Comparison of ENCODE assay signal across 24 mouse cellular contexts in the genomic region with DNA sequence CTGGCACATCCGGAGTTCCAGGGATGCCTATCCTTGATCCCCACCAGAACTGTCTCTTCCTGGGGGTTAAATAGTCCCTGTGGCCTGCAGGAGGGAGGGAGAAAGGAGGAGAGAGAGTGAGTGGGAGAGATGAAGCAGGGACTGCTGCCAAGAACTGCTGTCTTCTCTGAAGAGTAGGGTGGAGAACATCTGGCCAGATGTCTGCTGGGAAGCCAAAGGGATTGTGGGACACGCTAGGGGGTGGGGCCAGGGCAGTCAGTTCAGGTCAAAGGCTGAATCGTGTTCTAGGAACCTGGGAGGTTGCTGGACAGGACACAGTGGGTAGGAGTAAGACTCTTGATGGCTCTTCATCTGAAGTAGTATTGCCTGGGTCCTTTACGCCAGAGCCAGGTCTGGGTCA. TPM values are rescaled to one million over a fixed set of nuclear protein-coding genes. Genes with fewer than 3 reads are reported as not detected.
DNase-seq lines count a peak whose midpoint lies in the region; ATAC-seq and TF ChIP-seq lines count a peak whose summit lies in the region.
"Had no signal": no experiment of that assay in that cellular context is flagged by ENCODE, and none has a peak within 500 bp of the region (broad histone marks: within the 10 kb centered on the region; RNA-seq: fewer than 3 reads in every experiment).

No protein-coding gene starts in this region.

- no peak for TF ChIP-seq POLR2A in cerebellum, adult 2 months (IDR thresholded peaks at IDR 0.05; ENCODE audit: borderline replicate concordance, insufficient read depth, low read length)

- no peaks in the 10 kb centered on the region for H3K9me3 ChIP-seq in lung, embryonic 14.5 days (ENCODE audit: low read depth, low read length)
- H3K9me3 ChIP-seq: embryonic facial prominence, embryonic 13.5 days; forebrain, embryonic 10.5 days; forebrain, embryonic 15.5 days; heart, embryonic 10.5 days; heart, embryonic 15.5 days; liver, embryonic 13.5 days; lung, embryonic 15.5 days had no signal

- ATAC-seq in lung, embryonic 14.5 days (ENCODE audit: insufficient read depth), result no peak
- ATAC-seq: forebrain, embryonic 15.5 days had no signal

- H3K4me2 ChIP-seq in lung, embryonic 14.5 days, result no peak overlapping the region
- H3K4me2 ChIP-seq: embryonic facial prominence, embryonic 13.5 days; forebrain, embryonic 15.5 days; heart, embryonic 15.5 days; liver, embryonic 13.5 days; lung, embryonic 15.5 days had no signal

- WGBS in cerebellum, adult 2 months, result 59% methylated on average over 4 of the region's 4 CpGs
- WGBS in lung, embryonic 14.5 days, result 56% methylated on average over 4 of the region's 4 CpGs

- TF ChIP-seq CTCF in cerebellum, adult 2 months (IDR thresholded peaks at IDR 0.05; ENCODE audit: borderline replicate concordance, insufficient read depth, low read depth, low read length), result no peak
- TF ChIP-seq CTCF in lung, embryonic 14.5 days (IDR thresholded peaks at IDR 0.05; ENCODE audit: low read depth), result no peak

- H3K9ac ChIP-seq in lung, embryonic 14.5 days, result no peak overlapping the region
- H3K9ac ChIP-seq: embryonic facial prominence, embryonic 13.5 days; forebrain, embryonic 15.5 days; heart, embryonic 15.5 days; liver, embryonic 13.5 days; lung, embryonic 15.5 days had no signal

- no peak overlapping the region for H3K4me3 ChIP-seq in cerebellum, adult 2 months (replicated peaks; ENCODE audit: insufficient read depth, low read depth, low read length)
- H3K4me3 ChIP-seq in lung, embryonic 14.5 days (ENCODE audit: low read depth, low read length), result no peak overlapping the region
- H3K4me3 ChIP-seq: embryonic facial prominence, embryonic 13.5 days; forebrain, embryonic 10.5 days; forebrain, embryonic 15.5 days; heart, embryonic 10.5 days; heart, embryonic 15.5 days; liver, embryonic 13.5 days; lung, embryonic 15.5 days had no signal

- H3K36me3 ChIP-seq in lung, embryonic 14.5 days (ENCODE audit: insufficient read depth), result no peaks in the 10 kb centered on the region
- H3K36me3 ChIP-seq: embryonic facial prominence, embryonic 13.5 days; forebrain, embryonic 10.5 days; forebrain, embryonic 15.5 days; heart, embryonic 10.5 days; heart, embryonic 15.5 days; liver, embryonic 13.5 days; lung, embryonic 15.5 days had no signal

- H3K4me1 ChIP-seq in cerebellum, adult 2 months (ENCODE audit: control insufficient read depth, insufficient read depth, low read length), result peaks cover 47% of the 10 kb centered on the region
- no peaks in the 10 kb centered on the region for H3K4me1 ChIP-seq in lung, embryonic 14.5 days (ENCODE audit: insufficient read depth)
- H3K4me1 ChIP-seq: embryonic facial prominence, embryonic 13.5 days; forebrain, embryonic 15.5 days; liver, embryonic 13.5 days; lung, embryonic 15.5 days had no signal

- H3K27ac ChIP-seq in cerebellum, adult 2 months (ENCODE audit: insufficient read depth, low read length), result peak overlapping the region; percentile 26; the same call in 1 of the 2 replicates
- no peak overlapping the region for H3K27ac ChIP-seq in lung, embryonic 14.5 days (ENCODE audit: low read depth)
- H3K27ac ChIP-seq: embryonic facial prominence, embryonic 13.5 days; forebrain, embryonic 15.5 days; heart, embryonic 15.5 days; kidney, postnatal 0 days; liver, embryonic 13.5 days; lung, embryonic 15.5 days had no signal

- DNase-seq in cerebellum, adult 2 months, result no peak
- DNase-seq in cerebellum, postnatal 4 days (ENCODE audit: low spot score in 2 of 2), result no peak
- peak; percentile 12 for DNase-seq in kidney, adult 18-20 months
- DNase-seq in kidney, postnatal 10 days, result no peak
- DNase-seq in lung, embryonic 14.5 days, result peak; percentile 11
- DNase-seq in lung, postnatal 36 days, result no peak
- peak; percentile 11 to 49 for DNase-seq in kidney, postnatal 25 days
- DNase-seq in layer of hippocampus, adult 11-12 months (ENCODE audit: low spot score), result no peak
- DNase-seq: gastrocnemius, postnatal 25 days; heart, adult 11 months; layer of hippocampus, postnatal 36 days; liver, embryonic 13.5 days; midbrain, embryonic 14.5 days; right cerebral cortex, postnatal 25 days; thymus, postnatal 14 days had no signal

- H3K27me3 ChIP-seq in cerebellum, adult 2 months (ENCODE audit: control insufficient read depth, insufficient read depth, low read length), result no peaks in the 10 kb centered on the region
- no peaks in the 10 kb centered on the region for H3K27me3 ChIP-seq in lung, embryonic 14.5 days (ENCODE audit: insufficient read depth, low read length)
- H3K27me3 ChIP-seq: forebrain, embryonic 15.5 days; heart, embryonic 15.5 days; liver, embryonic 13.5 days; lung, embryonic 15.5 days had no signal

RNA-seq across cellular contexts. Expression of gene Cacna1i, which starts 55.4 kb away (rescaled TPM):
- polyA plus RNA-seq in cerebellum, adult 2 months (2012; rRNA removed), result 20.8 and 22.0 TPM in 2 replicates
- polyA plus RNA-seq in lung, embryonic 14.5 days (2014; fragmentation: Nextera tagmentation; extraction: Ambion mirVana), result not detected in 2 replicates
- polyA plus RNA-seq: embryonic facial prominence, embryonic 13.5 days; heart, embryonic 10.5 days; heart, embryonic 15.5 days; intestine, embryonic 14.5 days; kidney, postnatal 0 days; liver, embryonic 13.5 days; lung, embryonic 15.5 days; stomach, embryonic 16.5 days had no signal

Comparison
In these comparisons a context has a peak if more than half of its experiments do, and no peak if none do; other contexts are left out.
1. DNase-seq: peak in kidney, adult 18-20 months (single experiment), lung, embryonic 14.5 days (single experiment) and kidney, postnatal 25 days (2 of 2); none in cerebellum, adult 2 months (0 of 2), cerebellum, postnatal 4 days (0 of 2), kidney, postnatal 10 days (single experiment), lung, postnatal 36 days (single experiment) and layer of hippocampus, adult 11-12 months (single experiment).
2. RNA of gene Cacna1i, which starts 55.4 kb away (polyA plus RNA-seq): 20.8 to 22.0 TPM in cerebellum, adult 2 months; not detected in lung, embryonic 14.5 days; every median in the first group is over 10 times any median in the second.